Mouse (Mus musculus) liver, postnatal 0 days (tissue): ENCODE measurements around the gene 2210408I21Rik.

Experiments
- CTCF ChIP-seq: sonication (generic); IDR thresholded peaks from 2 replicates; pipeline ENCODE4 v1.5.1; 2016; ENCODE audit warnings: antibody characterized with exemption, low read depth
- EP300 ChIP-seq: IDR thresholded peaks from 2 replicates; pipeline ENCODE4 v1.6.1; 2016; ENCODE audit warnings: antibody characterized with exemption, low read depth, mild to moderate bottlenecking

GRCm38 (mm10) chr13:77177931-77178330 lies 42.6 kb downstream of the 2210408I21Rik start:
- no peak for TF ChIP-seq EP300
- no peak for TF ChIP-seq CTCF
